Mouse (Mus musculus): ENCODE data around the gene Fut2. TPM values are rescaled to one million over a fixed set of nuclear protein-coding genes. Genes with fewer than 3 reads are reported as not detected.
"Not testable (repeated sequence)": the region's sequence is repeated elsewhere in the genome, so short reads cannot be mapped to it uniquely, and the experiment has no call there.

The Fut2 gene
- polyA plus RNA-seq, 1 experiment from 2014 or later = 0.05 TPM

GRCm38 (mm10) chr7:45665303-45666138 lies 673 bp downstream of the Fut2 start:
- H3K9me3 ChIP-seq (replicated peaks) = 0 out of 2 replicates have a peak, but pooled peaks cover 2% of the 10 kb centered on the region
- no peak overlapping the region for H3K4me3 ChIP-seq (replicated peaks)
- no peak overlapping the region for H3K4me2 ChIP-seq
- 45% methylated on average over 13 of the region's 13 CpGs for WGBS (ENCODE audit: insufficient replicate concordance)
- H3K27me3 ChIP-seq = 0 out of 2 replicates have a peak, but pooled peaks cover 4% of the 10 kb centered on the region
- no peak overlapping the region for H3K27ac ChIP-seq
- H3K9ac ChIP-seq = no peak overlapping the region
- peaks cover 11% of the 10 kb centered on the region for H3K4me1 ChIP-seq (replicated peaks)
- no peaks in the 10 kb centered on the region for H3K36me3 ChIP-seq
- DNase-seq (no peak), ATAC-seq (ENCODE audit: low read depth) (no peak)

GRCm38 (mm10) chr7:45661702-45662101 lies 4.5 kb downstream of the Fut2 start:
- not testable (repeated sequence) for H3K9ac ChIP-seq; H3K4me2 ChIP-seq; ATAC-seq (ENCODE audit: low read depth); H3K9me3 ChIP-seq (replicated peaks); H3K27me3 ChIP-seq; H3K36me3 ChIP-seq; DNase-seq; H3K27ac ChIP-seq; H3K4me3 ChIP-seq (replicated peaks)
- WGBS (ENCODE audit: insufficient replicate concordance) = 61% methylated on average over 6 of the region's 6 CpGs
- H3K4me1 ChIP-seq (replicated peaks) = peaks cover 11% of the 10 kb centered on the region

- Histone ChIP-seq H3K27ac (no peak overlapping the region), H3K4me1 (replicated peaks) (peaks cover 11% of the 10 kb centered on the region), H3K9me3 (replicated peaks) (no peaks in the 10 kb centered on the region), H3K4me3 (replicated peaks) (no peak overlapping the region), H3K9ac (no peak overlapping the region), H3K4me2 (no peak overlapping the region), H3K36me3 (no peaks in the 10 kb centered on the region), H3K27me3 (0 out of 2 replicates have a peak, but pooled peaks cover 4% of the 10 kb centered on the region)
- 50% methylated on average over 11 of the region's 11 CpGs for WGBS (ENCODE audit: insufficient replicate concordance)
- ATAC-seq (ENCODE audit: low read depth) (no peak), DNase-seq (no peak)
Observed at GRCm38 (mm10) chr7:45660746-45661478, 5.3 kb downstream of the Fut2 start.

- Histone ChIP-seq H3K27ac (no peak overlapping the region), H3K4me3 (replicated peaks) (no peak overlapping the region), H3K27me3 (no peaks in the 10 kb centered on the region), H3K36me3 (no peaks in the 10 kb centered on the region), H3K4me2 (peak overlapping the region; percentile 37), H3K9ac (no peak overlapping the region), H3K4me1 (replicated peaks) (no peaks in the 10 kb centered on the region), H3K9me3 (replicated peaks) (no peaks in the 10 kb centered on the region)
- DNase-seq (no peak), ATAC-seq (ENCODE audit: low read depth) (0 out of 2 replicates have a peak, but pooled peaks have one; percentile 36)
- WGBS (ENCODE audit: insufficient replicate concordance) = 35% methylated on average over 17 of the region's 17 CpGs
Observed at GRCm38 (mm10) chr7:45654424-45655047, 11.7 kb downstream of the Fut2 start.

- WGBS (ENCODE audit: insufficient replicate concordance) = 86% methylated on average over 20 of the region's 20 CpGs
- not testable (repeated sequence) for H3K27ac ChIP-seq; H3K9me3 ChIP-seq (replicated peaks); H3K4me3 ChIP-seq (replicated peaks); H3K9ac ChIP-seq; DNase-seq; H3K27me3 ChIP-seq; H3K36me3 ChIP-seq; H3K4me2 ChIP-seq; ATAC-seq (ENCODE audit: low read depth); H3K4me1 ChIP-seq (replicated peaks)
Observed at GRCm38 (mm10) chr7:45650484-45650883, 15.7 kb downstream of the Fut2 start.

- Histone ChIP-seq H3K27me3 (peaks cover 15% of the 10 kb centered on the region; the same call in 1 of the 2 replicates), H3K9me3 (replicated peaks) (no peaks in the 10 kb centered on the region), H3K9ac (no peak overlapping the region), H3K36me3 (no peaks in the 10 kb centered on the region), H3K27ac (no peak overlapping the region), H3K4me1 (replicated peaks) (0 out of 2 replicates have a peak, but pooled peaks cover 3% of the 10 kb centered on the region), H3K4me3 (replicated peaks) (no peak overlapping the region), H3K4me2 (no peak overlapping the region)
- DNase-seq (no peak), ATAC-seq (ENCODE audit: low read depth) (no peak)
- WGBS (ENCODE audit: insufficient replicate concordance) = 63% methylated on average over 8 of the region's 8 CpGs
Observed at GRCm38 (mm10) chr7:45649351-45649750, 16.8 kb downstream of the Fut2 start.

- Histone ChIP-seq H3K4me3 (replicated peaks) (no peak overlapping the region), H3K4me1 (replicated peaks) (peaks cover 23% of the 10 kb centered on the region), H3K9me3 (replicated peaks) (no peaks in the 10 kb centered on the region), H3K9ac (no peak overlapping the region), H3K27me3 (peaks cover 17% of the 10 kb centered on the region; the same call in 1 of the 2 replicates), H3K36me3 (no peaks in the 10 kb centered on the region), H3K27ac (no peak overlapping the region), H3K4me2 (no peak overlapping the region)
- no peak for ATAC-seq (ENCODE audit: low read depth)
- no peak for DNase-seq
- WGBS (ENCODE audit: insufficient replicate concordance) = 59% methylated on average over 4 of the region's 4 CpGs
Observed at GRCm38 (mm10) chr7:45646671-45647070, 19.5 kb downstream of the Fut2 start.

DNA sequence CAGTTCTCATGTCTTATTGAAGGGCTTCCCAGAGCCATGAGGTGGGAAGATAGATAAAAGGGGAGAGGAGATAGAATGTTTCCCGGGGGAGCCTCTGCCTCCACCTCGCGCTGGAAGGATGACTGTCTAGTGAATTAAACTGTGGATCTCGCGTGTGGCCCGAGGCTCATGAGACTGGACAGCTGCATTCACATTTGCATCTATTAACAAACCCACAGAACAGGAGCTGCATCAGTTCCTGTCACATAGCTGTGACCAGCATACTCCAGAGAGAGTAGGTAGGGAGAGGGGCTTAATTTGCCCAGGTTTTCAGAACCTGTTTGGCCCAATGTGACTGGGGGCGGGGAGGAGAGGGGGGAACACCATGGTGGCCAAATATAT lies 20.6 kb downstream of the Fut2 start:
- DNase-seq = no peak

DNA sequence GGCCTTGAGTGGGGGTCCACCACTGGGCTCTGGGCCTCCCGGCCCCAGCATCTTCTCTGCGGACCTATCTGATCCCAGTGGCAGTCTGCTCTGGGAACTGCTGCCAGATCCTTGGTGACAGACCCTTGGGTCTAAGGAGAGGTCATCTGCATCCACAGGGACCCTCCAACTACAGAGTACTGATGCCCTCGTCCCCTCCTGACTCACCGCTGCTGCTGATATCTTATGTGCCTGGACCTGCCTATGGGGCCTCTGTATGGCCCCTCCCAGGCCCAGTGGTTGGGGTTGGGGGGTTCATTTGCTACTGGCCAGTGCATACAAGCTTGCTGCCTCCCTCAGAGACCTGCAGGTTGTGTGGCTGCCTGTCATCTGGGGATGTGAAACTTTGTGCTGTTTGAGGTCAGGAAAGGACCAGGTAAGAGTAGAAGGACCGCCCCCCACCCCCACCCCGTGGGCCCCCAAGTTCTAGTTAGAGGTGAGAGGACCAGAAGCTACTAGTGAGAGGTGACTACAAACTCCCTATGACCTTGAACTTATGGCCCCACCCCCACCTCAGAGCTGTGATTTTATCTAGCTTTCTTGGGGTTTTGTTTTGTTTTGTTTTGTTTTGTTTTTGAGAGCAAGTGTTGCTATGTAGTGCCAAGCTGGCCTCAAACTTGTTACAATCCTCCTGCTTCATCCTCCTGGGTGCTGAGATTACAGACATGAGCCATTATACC lies 21.2 kb downstream of the Fut2 start:
- no peak for ATAC-seq (ENCODE audit: low read depth)
- H3K27me3 ChIP-seq = peaks cover 22% of the 10 kb centered on the region; the same call in 1 of the 2 replicates
- no peak overlapping the region for H3K27ac ChIP-seq
- H3K9me3 ChIP-seq (replicated peaks) = no peaks in the 10 kb centered on the region
- no peak overlapping the region for H3K4me2 ChIP-seq
- DNase-seq = no peak
- peaks cover 23% of the 10 kb centered on the region for H3K4me1 ChIP-seq (replicated peaks)
- no peak overlapping the region for H3K4me3 ChIP-seq (replicated peaks)
- H3K9ac ChIP-seq = no peak overlapping the region
- no peaks in the 10 kb centered on the region for H3K36me3 ChIP-seq
- 60% methylated on average over 6 of the region's 6 CpGs for WGBS (ENCODE audit: insufficient replicate concordance)

More for the DNA sequence above, 20.6 kb downstream of the Fut2 start:
- Histone ChIP-seq H3K4me2 (no peak overlapping the region), H3K4me1 (replicated peaks) (peaks cover 23% of the 10 kb centered on the region), H3K27me3 (peaks cover 18% of the 10 kb centered on the region; the same call in 1 of the 2 replicates), H3K36me3 (no peaks in the 10 kb centered on the region), H3K9me3 (replicated peaks) (no peaks in the 10 kb centered on the region), H3K9ac (no peak overlapping the region), H3K4me3 (replicated peaks) (no peak overlapping the region), H3K27ac (no peak overlapping the region)
- 71% methylated on average over 7 of the region's 7 CpGs for WGBS (ENCODE audit: insufficient replicate concordance)
- no peak for ATAC-seq (ENCODE audit: low read depth)

GRCm38 (mm10) chr7:45644183-45644582 lies 22.0 kb downstream of the Fut2 start:
- no peak for ATAC-seq (ENCODE audit: low read depth)
- H3K4me1 ChIP-seq (replicated peaks) = peaks cover 23% of the 10 kb centered on the region
- peak overlapping the region; percentile 47; the same call in 1 of the 2 replicates for H3K4me3 ChIP-seq (replicated peaks)
- no peak overlapping the region for H3K9ac ChIP-seq
- H3K4me2 ChIP-seq = peak overlapping the region; percentile 69
- no peak for DNase-seq
- H3K27ac ChIP-seq = no peak overlapping the region
- WGBS (ENCODE audit: insufficient replicate concordance) = 10% methylated on average over 18 of the region's 18 CpGs
- H3K36me3 ChIP-seq = no peaks in the 10 kb centered on the region
- H3K9me3 ChIP-seq (replicated peaks) = no peaks in the 10 kb centered on the region
- H3K27me3 ChIP-seq = peaks cover 22% of the 10 kb centered on the region; the same call in 1 of the 2 replicates

Measured in liver, embryonic 13.5 days (tissue).